Mouse (Mus musculus) thymus, postnatal 0 days (tissue): ENCODE results near the gene Maml3. TPM values are rescaled to one million over a fixed set of nuclear protein-coding genes. Genes with fewer than 3 reads are reported as not detected.

ENCODE experiments used
- DNase-seq: peaks from one replicate; pipeline ENCODE4 v3.0.0-alpha.2; 2015; ENCODE audit warnings: low spot score
- polyA plus RNA-seq: library from polyadenylated mRNA; unstranded; fragments of >200 nt; fragmentation: Nextera tagmentation; extraction: Ambion mirVana; gene quantifications from 2 replicates; pipeline ENCODE4 v1.2.1, GENCODE M21; 2015

The Maml3 gene
- polyA plus RNA-seq, 1 experiment from 2014 or later = 2.6 TPM

DNA sequence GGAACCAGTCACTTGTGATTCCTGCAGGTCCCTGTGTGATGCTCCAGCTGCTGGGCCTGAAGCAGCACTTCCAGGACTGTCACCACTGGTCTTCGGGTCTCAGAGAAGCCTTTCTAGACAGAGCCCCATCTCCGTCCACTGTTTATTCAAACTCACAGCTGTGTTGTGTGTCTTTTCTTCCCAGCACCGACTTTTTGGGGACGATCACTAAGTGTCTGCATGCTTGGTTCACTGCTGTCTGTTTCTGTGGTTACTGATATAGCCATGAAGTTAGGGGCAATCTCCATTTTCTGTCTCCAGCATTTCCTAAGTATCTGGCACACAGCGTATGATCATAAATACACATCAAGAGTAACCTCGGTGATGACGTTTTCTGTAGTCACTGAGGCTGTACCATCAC, 313.3 kb downstream of the Maml3 start:
- DNase-seq = no peak

DNA sequence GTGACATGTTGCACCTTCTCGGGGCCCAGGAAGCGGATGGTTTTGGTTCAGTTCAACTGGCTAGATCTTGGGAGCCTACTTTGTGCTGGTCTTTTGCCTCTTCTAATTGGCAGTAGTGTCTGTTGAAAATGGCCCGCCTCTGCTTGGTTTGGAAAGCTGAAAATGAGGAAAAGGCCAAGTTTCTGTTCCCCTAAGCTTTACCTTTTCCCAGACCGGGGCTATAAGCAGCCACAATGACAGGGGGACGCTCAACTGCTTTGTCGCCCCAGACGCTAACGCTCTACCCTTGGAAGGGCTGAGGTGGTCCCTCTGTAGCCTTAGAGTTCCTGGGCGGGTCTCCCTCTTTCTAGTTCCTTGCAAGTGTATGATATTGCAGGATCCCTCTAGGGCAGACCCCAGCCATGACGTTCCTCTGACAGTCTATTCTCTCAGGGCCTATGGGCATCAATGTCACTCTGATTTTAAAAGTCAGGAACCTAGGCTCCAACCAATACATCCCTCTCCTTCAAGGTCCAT, 315.4 kb downstream of the Maml3 start:
- DNase-seq = peak; percentile 29

DNA sequence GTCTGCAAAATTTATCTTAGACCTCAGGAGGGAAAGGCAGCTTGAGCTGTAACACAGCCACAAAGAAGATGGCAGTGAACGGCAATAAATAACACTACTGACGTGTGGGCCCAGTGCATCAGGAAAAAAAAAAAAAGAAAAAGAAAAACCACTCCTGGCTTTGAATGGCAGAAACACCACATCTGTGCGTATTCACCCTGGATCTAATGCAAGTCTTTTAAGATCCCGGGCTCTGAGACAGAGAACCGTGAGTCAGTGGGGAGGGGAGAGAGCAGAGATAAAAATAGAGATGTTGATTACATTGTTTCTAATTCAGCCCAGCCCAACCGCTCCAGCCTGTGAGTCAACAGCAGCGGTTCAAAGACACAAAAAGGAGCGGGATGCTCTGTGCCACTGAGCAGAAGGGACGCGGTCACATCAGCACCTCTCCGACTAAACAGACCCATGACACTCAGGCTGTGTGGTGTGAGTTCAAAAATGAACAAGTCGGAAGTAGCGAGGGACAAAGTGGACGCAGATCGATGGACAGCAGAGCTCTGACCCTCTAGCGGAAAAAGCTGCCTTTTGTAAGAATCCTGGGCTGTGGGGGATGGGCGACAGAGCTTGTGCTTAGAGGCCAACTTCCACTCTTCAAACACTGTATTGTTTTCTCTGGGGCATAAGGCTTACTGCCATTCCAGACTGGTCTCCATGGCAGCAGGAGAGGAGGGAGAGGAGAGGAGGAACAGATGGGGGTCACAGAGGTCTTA, 316.1 kb downstream of the Maml3 start:
- peak; percentile 53 for DNase-seq

DNA sequence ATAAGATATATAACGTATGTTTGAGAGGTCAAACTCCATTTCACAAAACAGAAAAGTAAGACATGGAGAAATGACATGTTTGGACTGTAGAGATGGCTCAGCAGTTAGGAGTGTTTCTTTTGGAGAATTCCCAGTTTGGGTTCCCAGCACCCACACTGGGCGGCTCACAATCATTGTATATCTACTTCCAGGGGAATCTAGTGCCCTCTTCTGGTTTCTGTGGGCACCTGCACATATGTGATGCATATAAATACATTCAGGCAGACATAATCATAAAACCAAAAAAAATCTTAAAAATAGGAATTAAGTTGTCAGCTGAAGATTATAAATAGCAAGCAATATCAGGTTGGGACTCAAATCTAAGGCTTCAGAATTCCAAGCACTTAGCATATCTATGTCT, 316.9 kb downstream of the Maml3 start:
- DNase-seq = no peak

DNA sequence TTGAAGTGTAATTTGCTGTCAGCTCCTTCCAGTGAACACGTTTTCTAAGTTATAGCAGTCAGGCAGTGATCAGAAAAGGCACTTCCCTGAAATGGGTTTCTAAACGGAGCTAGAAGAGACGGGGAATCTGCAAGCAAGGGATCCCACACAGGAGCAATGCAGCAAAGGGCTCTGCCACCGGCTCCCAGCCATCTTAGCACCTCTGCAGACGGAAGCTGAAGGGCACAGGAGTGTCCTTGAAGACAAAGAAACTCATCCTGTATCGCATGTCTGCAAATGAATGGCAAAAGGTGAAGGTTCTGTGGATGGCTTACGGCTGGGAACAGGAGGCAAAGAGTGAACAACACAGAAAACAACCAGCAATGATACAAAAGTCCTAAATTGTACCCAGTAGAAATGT, 319.1 kb downstream of the Maml3 start:
- DNase-seq = no peak

DNA sequence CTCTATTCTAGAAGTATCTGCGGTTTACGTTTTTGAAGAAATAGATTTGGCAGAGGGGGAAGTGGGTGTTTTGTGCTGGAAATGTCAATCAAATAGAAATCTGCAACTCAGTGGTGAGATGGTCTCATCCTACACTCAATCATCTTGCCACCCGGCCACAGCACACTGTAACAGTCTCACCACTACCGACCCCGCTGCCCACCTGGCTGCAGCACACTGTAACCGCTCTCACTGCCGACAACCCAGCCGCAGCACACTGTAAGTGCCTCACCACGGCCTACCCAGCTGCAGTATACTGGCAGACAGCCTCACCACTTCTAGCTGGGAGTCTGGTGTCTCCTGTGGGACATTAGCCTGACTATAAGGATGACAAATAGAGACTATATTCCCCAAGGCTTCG, 322.7 kb downstream of the Maml3 start:
- peak; percentile 47 for DNase-seq

DNA sequence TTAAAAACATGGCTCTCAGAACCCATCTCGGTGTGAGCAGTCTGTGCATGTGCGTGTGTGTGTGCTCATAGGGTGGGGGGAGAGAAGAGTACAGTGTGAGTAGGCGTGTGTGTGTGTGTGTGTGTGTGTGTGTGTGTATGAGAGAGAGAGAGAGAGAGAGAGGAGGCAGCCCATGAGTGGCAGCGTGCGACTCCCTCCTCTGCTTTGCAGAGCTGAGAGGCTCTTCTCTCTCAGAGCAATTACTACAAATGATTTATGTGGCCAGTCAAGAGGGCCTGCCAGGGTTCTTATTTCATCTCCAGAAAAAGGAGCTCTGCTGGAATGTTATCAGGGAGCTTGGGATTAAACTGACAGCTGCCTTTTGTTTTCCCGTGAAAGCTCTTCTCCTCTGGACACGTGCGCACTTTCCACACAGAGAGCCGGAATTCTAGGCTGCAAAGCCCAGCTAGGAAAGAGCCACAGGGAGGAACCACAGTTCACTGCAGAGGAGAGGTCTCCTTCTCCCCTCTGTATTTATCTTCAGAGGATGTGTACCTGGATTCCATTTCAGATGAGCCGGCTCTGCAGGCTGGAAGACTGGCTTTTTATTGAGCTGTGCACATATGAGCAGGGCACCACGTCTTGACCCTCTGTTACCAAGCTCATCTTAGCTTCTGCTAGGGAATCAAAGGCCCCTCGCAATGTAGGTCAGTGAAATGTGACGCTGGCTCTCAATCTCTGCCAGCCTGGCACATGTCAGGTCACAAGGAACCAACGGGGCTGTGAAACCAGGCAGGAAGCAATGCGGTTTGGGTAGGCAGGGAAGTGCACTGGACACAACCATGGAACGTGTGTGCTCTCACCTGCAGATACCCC, 325.9 kb downstream of the Maml3 start:
- DNase-seq = no peak

DNA sequence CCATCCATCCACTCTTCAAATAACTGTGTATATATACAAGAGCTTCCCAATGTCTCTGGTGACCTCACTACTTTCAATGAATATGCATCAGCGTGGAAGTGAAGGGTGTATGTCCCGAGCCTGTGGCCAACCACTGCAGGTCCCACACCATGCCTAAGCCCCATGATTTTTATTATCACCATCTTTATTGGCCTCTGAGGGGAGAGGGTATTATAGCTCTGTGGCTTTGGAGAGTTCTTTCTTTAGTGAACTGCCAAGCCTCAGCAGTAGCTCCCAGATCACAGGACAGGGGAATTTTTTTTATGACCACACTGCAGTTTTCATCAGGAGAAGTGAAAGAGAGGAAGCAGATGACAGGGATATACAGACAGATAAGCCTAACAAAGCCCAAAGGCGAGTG, 326.7 kb downstream of the Maml3 start:
- no peak for DNase-seq

DNA sequence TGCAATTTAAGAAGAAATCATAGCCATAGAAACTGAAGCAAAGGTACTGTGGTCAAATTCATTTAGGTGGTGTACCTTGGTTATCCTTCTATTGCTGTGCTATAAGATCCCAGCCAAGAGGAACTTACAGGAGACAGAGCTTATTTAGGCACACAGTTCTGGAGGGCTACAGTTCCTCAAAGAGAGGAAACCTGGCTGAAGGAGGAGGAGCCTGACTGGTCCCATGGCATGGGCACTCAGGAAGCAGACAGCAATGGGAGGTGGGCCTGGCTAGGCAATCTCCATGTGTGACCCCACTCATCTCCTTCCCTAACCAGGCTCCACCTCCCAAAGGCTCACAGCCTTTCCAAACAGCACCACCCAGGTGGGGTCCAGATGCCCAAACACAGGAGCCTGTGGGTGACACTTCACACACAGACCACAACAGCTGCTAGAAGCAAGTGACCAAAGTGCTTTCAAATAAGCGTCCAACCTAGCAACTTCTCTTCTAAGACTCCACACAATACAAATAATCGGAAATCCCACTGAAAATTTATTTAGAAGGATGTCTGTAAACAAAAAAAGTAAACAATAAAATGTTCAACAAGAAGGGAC, 328.8 kb downstream of the Maml3 start:
- DNase-seq = no peak

DNA sequence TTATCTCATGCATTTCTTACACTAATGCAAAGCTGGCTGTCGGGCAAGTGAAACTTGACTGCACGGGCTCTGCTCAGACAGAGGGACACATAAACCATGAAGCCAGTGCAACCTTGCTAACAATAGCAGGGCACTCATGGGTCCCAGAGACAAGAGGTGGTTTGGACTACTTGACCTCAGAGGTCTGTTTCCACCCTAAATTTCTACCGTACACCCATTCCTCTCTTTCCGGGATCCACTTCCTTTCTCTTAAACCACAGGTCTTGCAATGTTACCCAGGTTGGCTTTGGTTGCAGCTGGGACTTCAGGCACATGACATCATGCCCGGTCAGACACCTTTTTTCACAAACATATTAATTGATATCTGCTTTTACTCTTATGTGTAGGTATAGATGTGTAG, 331.3 kb downstream of the Maml3 start:
- no peak for DNase-seq

DNA sequence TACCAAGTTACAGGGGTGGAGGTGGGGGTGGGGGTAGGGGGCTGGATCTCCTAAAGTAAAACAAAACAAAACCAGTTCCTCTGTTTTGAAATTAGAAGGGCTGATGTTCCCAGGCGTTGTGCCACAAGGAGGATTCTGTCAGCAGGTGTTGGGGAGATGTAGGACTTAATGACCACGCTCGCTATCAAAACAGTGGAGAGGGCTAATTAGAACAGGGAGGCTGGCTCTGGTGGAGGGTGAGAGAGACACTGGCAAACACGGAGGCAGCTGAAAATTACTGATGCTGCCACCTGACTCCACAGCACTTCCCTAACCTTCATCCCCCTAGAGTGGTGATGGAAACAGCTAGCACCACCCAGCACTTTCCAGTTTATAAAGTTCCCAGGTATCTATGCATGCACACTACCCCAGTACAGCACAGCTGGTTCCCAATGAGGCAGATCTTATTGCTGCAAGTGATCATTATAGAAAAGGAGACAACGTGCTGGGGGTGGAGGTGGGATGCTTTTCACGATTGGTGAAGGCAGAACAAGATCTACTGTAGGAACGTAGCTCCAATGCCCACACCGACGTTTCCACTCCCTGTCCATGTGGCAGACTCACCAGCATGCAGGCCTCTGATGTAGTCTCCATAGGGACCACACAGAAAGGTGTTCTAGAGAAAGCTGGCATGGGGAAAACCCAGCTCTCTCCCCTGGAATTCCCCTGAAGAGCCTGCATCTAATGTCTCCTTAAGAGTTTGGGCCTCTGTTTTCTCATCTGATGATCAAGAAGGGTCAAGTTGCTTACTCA, 332.8 kb downstream of the Maml3 start:
- no peak for DNase-seq

DNA sequence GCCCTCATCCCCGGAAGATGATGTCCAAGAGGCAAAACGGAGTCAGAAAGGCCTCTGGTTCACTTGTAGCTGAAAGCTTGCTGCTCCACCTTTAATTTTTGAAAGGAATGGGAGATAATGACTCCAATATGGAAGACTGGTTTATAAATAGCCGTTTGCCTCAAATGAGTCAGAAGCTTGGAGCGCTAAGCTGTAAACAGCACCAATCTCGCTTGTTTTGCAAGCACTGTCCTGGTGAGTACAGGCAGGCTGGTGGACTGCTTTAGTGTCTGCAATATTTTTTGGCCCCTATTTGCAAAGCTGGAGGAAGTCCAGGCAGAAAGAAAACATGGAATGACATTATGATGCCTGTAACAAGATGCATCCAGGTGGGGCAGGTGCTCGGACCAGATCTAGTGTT, 335.7 kb downstream of the Maml3 start:
- no peak for DNase-seq

DNA sequence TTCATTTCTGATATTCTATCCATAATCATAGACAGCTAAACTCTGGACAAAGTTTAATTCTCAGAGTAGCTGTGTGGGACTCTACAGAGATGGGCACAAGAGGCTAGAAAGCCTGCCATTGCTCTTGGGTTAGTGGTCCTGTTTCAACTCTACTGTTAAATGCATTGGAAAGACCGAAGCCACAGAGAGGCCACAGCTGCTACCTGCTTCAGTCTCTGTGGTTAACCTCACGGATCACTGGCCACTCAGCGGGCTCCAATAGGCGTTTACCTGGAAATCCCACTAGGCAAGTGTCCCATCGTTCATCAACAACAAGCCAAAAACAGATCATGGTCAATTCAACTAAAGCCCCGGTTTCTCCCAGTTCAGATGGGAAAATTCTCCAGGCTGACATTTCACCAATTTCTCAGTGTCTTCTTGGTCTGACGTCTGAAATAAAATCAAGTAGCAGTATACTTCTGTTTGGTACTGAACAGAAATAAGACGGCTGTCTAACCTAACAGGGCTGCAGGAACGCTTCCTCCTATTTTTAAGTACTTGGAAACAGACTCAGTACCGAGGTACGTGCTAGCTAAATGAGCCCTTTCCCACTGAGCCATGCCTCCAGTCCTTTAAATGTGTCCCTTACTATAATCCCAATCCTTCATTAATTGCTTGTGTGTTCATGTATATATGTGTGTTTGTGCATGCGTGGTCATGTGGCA, 339.5 kb downstream of the Maml3 start:
- DNase-seq = no peak

DNA sequence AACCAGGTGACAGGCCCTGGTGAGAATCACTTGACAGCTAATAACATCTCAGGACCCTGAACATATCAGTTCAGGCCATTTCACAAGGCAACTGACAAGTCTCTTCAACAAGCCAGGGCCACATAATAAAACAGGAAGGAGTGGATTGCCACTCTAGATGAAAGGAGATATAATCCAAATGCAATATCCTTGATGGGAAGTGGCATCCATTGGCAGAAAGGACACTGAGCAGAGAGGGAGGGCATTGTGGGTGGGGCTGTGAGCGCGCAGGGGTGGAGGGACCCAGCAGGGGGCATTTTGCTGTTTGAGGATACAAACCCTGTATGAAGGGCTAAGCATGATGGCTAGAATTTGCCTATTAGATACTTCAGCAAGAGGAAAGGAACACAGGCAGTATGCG, 340.7 kb downstream of the Maml3 start:
- DNase-seq = no peak

DNA sequence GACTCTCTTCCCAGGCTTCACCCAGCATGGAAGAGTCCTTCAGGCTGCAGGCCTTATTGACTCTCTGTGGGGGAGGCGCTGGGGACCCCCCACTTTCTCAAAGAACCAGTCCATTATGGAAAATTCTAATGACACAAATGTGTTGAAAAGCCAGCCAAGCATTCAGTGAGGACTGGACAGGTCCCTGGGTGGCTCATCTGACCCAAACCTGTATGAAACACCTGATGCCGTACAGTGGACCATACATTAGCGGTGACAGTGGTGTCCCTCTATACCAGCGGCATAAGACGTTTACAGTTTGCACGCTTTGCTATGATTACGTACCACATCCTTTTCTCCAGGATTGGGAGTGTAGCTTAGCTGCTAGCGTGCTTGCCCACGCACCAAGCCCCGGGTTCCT, 342.0 kb downstream of the Maml3 start:
- DNase-seq = no peak

DNA sequence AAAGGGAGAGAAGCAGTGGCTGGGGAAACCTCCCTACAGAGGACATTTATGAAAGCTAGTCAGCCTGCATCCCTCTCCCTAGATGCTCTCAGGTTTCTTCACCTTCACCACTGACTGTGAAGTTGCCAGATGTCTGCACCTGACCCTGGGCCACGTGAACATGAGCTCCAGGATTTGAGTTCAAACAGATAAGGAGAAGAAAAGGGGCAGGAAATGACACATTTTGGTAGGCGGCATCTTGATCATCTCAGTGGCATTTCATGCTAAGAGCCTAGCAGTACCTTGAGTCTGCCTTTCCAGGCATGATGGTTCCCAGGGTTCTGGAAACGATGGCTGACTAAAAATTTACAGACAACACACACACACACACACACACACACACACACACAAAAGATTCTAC, 345.3 kb downstream of the Maml3 start:
- DNase-seq = peak; percentile 77

DNA sequence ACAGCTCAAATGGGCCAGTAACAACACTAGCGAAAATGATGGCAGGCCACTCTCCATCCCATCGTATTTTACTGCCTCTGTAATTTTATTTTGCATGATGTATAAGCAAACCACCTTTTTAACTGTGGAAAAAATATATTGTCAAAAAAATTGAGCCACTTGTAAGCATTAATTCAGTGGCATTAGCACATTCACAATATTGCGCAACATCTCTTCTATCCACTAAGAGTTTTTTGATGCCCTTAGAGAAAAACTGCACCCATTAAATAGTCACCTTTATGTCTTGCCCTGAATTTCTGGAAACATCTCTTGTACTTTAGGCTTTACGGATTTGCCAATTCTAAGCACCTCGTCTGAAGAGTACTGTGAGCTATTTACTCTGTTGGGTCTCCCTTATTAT, 347.8 kb downstream of the Maml3 start:
- DNase-seq = no peak

DNA sequence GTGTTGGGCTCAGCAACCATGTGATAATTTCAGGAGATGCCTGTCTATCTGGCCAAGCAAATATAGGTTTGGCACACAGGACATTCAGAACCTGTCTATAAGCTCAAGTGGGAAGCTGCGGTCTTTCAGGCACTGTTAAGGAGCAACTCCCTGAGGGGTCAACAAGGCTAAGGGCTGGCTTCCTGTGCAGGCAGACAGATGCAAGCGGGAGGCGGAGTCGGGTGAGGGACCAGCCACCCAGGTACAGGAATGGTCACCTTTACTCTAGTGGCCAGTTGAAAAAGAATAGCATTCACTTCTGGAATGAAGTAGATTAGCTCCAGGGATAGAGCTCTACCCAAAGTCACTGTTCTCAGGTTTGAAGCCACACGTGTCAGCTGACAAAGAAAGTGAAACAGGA, 348.6 kb downstream of the Maml3 start:
- DNase-seq = no peak

DNA sequence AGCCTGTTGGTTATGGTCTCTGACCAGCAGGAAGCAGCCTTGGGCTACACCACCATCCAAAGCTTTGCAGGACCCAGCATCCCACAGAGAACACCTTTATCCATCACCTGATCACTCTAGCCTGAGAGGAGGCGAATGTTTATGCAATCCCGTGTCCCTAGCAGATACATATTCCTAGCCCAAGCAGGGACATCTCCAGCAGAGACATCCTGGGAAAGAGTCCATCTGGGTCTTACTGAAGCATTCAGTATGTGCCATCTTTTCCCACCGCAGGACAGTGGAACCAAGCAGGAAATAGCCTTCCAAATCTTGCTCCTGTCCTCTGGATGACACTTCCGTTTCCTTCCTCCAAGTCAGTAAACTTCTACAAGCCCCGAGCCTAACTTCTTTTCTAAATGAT, 351.6 kb downstream of the Maml3 start:
- no peak for DNase-seq

DNA sequence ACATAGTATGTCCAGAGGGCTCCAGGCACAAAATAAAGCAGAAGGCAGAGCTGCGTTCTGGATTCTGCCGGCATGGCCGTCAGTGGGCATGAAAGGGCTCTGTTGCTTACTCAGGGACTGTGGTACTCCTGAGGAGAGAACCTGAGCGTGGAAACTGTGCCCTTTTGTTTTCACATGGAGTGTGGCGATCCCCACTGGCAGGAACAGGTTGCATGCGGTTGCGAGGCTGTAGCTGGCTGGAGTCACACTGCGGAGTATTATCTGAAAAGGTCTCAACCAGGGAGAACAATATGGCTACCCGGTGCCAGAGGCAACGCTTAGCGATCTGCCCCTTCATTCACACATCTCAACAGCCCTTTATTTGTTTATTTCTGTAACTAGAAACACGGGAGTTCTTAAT, 353.4 kb downstream of the Maml3 start:
- no peak for DNase-seq
